Mouse (Mus musculus): Measurements from ENCODE around the gene Cdh18.

DNA sequence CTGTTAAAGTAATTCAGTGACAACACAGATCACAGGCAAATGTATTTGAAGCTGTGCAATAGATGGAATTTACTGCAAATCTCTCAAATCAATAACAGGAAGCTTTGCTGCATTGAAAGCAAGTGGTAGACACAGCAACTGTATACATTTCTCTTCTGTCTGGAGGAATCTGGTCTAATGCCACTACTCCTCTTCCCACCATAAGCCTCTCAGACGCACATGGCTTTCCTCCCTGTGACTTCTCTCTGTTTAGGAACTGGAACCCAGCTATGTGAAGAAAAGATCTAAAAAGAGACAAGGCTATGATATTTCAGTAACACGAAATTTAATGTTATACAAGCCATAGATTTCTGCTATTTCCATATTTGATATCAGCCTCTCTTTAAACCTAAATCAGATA, 13.0 kb upstream of the Cdh18 start:
- TF ChIP-seq CTCF (IDR thresholded peaks at IDR 0.05; ENCODE audit: extremely low read depth, insufficient read depth, low read length) = no peak
- TF ChIP-seq POLR2A (IDR thresholded peaks at IDR 0.05; ENCODE audit: extremely low read depth, insufficient read depth, low read length) = no peak

Measured in cortical plate, adult 2 months (tissue).